Mouse (Mus musculus) spleen, adult 2 months (tissue): Measurements from ENCODE around the gene Gm5416. TPM values are rescaled to one million over a fixed set of nuclear protein-coding genes. Genes with fewer than 3 reads are reported as not detected.
"Not testable (repeated sequence)": the region's sequence is repeated elsewhere in the genome, so short reads cannot be mapped to it uniquely, and the experiment has no call there.

Source experiments
- DNase-seq, 2 experiments: peaks; one replicate each; pipeline versions ENCODE4 v3.0.0 to v3.0.0-alpha.2; 2012 to 2021; ENCODE audit warnings: low spot score in 2 of 2, low read depth in 1 of 2
- H3K27ac ChIP-seq: fragments of 200-500 bp; 2 replicates; pipeline ENCODE4 v1.5.1; 2012; ENCODE audit warnings: low read length, inconsistent platforms; ENCODE audit not compliant: insufficient read depth
- H3K27me3 ChIP-seq: fragments of 200-500 bp; 2 replicates; pipeline ENCODE4 v1.6.1; 2012; ENCODE audit warnings: mild to moderate bottlenecking, moderate library complexity, low read length, inconsistent platforms; ENCODE audit not compliant: control insufficient read depth, insufficient read depth
- H3K36me3 ChIP-seq: fragments of 200-500 bp; 2 replicates; pipeline ENCODE4 v1.6.1; 2012; ENCODE audit warnings: mild to moderate bottlenecking, low read length, inconsistent platforms; ENCODE audit not compliant: control insufficient read depth, insufficient read depth
- H3K4me1 ChIP-seq: fragments of 200-500 bp; 2 replicates; pipeline ENCODE4 v1.6.1; 2011; ENCODE audit warnings: inconsistent platforms; ENCODE audit not compliant: control insufficient read depth, insufficient read depth, insufficient read length
- H3K4me3 ChIP-seq: fragments of 200-500 bp; 2 replicates; pipeline ENCODE4 v1.5.1; 2011; ENCODE audit warnings: mild to moderate bottlenecking, inconsistent platforms; ENCODE audit not compliant: insufficient read depth, insufficient read length; ENCODE audit errors: extremely low read depth
- CTCF ChIP-seq: fragments of 200-500 bp; IDR thresholded peaks from 2 replicates; pipeline ENCODE4 v1.5.1; 2011; ENCODE audit warnings: mild to moderate bottlenecking, inconsistent platforms; ENCODE audit not compliant: insufficient read depth, insufficient read length, insufficient replicate concordance; ENCODE audit errors: extremely low read depth
- POLR2A ChIP-seq: fragments of 200-500 bp; IDR thresholded peaks from 2 replicates; pipeline ENCODE4 v1.6.1; 2011; ENCODE audit warnings: low read depth, low read length, inconsistent platforms
- WGBS: fragments of 180-500 bp; shearing (Covaris S2); methylation state at CpG from one replicate; pipeline ENCODE4 v1.1.7; 2018; 5-methylcytosine and 5-hydroxymethylcytosine counted together
- polyA plus RNA-seq: library from polyadenylated mRNA; depleted of rRNA; stranded (reverse); fragments of >200 nt; gene quantifications from 2 replicates; pipeline ENCODE4 v1.2.3, GENCODE M21; 2012; rRNA removed

Gene Gm5416
- polyA plus RNA-seq, result not detected in 2 replicates

DNA sequence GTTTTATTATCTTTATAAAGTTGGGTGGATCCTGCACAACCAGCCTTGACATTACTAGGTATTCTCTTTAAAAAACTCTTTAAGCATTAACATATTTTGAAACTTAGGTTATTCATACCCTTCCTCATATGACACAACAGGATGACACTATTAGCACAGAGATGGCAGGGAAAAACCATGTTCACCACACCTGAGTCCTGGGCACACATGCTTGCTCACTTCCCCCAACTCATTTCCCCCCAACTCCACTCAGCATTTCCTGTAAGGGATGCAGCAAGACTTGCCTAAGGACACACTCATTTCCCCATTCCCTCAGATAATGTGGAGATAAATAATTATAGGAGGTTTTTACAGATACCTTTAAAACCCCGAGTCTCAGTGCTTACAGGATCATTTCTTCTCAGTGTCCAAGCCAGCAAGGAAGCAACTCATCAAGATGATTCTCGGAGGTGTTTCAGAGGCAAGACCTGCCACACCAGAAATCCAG, at the start of gene Gm5416:
Gene Gm5416, plus strand, starts transcription at position 437 of the 487 bp plus-strand sequence.
- WGBS, result 82% methylated on average over 2 of the region's 2 CpGs
- no peaks in the 10 kb centered on the region for H3K27me3 ChIP-seq

DNA sequence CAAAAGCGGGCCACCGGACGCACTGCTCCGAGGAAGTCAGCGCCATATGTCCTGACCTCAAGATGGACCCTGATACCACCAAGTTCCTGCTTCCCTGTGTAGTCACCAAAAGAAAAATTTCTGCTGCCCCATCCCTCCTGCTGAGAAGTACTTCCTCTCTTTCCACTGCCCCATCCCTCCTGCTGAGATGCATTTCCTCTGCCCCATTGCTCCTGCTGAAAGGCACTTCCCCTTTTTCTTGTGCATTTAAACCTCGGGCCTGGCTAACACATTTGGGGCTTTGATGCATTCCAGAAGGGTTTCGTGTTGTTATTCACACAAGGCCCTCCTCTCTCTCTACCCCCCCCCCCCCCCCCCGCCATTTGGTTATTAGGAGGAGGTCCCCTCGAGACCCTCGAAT, 42.4 kb upstream of the Gm5416 start:
- H3K4me1 ChIP-seq, DNase-seq, H3K4me3 ChIP-seq, H3K27ac ChIP-seq, H3K36me3 ChIP-seq, H3K27me3 ChIP-seq: not testable (repeated sequence)
- WGBS, result 91% methylated on average over 10 of the region's 10 CpGs

More for the DNA sequence above, at the start of gene Gm5416:
- no peak within 1 kb of the TSS for H3K4me3 ChIP-seq
- H3K27ac ChIP-seq, result no peak within 1 kb of the TSS
- no peak for DNase-seq
- no peaks in the 10 kb centered on the region for H3K4me1 ChIP-seq
- TF ChIP-seq CTCF, result no peak
- no peak for TF ChIP-seq POLR2A
- H3K36me3 ChIP-seq, result no peaks in the 10 kb centered on the region

DNA sequence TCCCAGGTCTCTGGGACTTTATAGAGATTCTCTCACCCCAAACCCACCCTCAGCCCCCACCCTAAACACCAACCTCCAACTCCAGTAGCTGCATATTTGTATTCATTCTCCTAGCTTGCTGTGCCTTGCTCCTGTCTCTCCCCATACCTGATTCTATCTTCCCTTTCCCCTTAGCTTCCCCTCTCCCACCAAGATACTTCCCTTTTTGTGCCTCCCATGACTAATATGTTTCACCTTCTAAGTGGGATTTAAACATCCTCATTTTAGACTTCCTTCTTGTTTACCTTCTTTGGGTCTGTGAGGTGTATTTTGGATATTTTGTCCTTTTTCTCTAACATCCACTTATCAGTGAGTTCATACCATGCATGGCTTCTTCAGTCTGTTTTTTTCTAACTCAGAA, 34.1 kb upstream of the Gm5416 start:
- no peak for DNase-seq

DNA sequence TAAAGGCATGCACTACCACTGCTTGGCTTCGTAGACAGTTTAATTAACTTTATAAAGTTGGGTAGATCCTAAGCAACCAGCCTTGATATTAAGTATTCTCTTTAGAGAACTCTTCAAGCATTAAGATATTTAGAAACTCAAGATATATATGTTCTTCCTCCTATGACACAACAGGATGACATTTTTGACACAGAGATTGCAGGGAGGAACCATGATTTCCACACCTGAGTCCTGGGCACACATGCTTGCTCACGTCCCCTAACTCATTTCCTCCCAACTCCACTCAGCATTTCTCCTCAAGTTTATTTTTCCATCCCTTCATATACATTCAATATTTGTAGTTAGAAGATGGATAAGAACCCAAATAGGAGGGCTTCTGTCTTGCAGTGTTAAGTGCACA, 30.3 kb upstream of the Gm5416 start:
- Histone ChIP-seq H3K4me1 (no peaks in the 10 kb centered on the region), H3K4me3 (no peak overlapping the region), H3K36me3 (no peaks in the 10 kb centered on the region), H3K27me3 (no peaks in the 10 kb centered on the region), H3K27ac (no peak overlapping the region)
- no peak for DNase-seq
- no peak for TF ChIP-seq CTCF
- no peak for TF ChIP-seq POLR2A
- 73% methylated on average over 2 of the region's 2 CpGs for WGBS

More for the DNA sequence above, 34.1 kb upstream of the Gm5416 start:
- Histone ChIP-seq H3K4me3 (no peak overlapping the region), H3K4me1 (no peaks in the 10 kb centered on the region), H3K36me3 (no peaks in the 10 kb centered on the region), H3K27me3 (no peaks in the 10 kb centered on the region), H3K27ac (no peak overlapping the region)
- TF ChIP-seq POLR2A, result no peak
- no peak for TF ChIP-seq CTCF

DNA sequence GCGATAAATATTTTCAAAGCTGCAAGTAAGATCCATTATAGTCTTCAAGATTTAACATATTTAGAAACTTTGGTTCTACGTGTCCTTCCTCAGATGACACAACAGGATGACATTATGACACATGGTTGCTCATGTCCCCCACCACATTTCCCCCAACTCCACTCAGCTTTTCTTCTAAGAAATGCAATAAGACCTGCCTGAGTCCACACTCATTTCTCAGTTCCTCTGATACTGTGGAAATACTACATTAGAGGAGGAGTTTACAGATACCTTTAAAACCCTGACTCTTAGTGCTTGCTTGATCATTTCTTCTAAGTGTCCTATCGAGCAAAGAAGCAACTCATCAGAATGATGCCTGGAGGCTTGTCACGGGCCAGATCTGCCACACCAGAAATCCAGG, 26.3 kb upstream of the Gm5416 start, which contains the start of gene Gm5483:
Gene Gm5483, plus strand, starts transcription at position 301 of the 400 bp plus-strand sequence.
- 71% methylated on average over 4 of the region's 4 CpGs for WGBS
- H3K4me3 ChIP-seq, H3K4me1 ChIP-seq, H3K36me3 ChIP-seq, DNase-seq, H3K27me3 ChIP-seq, H3K27ac ChIP-seq: not testable (repeated sequence)

DNA sequence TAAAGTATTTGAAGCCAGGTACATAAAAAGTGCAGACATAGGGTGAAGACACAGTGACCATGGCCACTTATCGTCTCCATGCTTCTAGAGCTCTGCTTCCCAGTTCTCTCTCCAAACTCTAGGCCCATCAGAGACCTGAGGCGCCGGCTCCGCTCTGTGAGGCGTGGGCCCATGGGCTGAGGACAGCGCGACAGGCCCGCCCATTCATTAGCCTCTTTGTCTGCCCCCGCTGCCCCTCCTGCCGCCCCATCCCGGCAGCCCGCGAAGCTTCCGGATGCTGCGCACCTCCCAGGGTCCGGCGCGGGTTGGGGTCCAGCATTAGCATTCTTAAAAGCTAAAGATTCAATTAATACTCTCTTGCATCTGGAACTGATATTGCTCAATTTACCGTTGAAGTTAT, 11.0 kb upstream of the Gm5416 start:
- Histone ChIP-seq H3K4me1 (no peaks in the 10 kb centered on the region), H3K27me3 (no peaks in the 10 kb centered on the region), H3K27ac (no peak overlapping the region), H3K36me3 (no peaks in the 10 kb centered on the region), H3K4me3 (no peak overlapping the region)
- TF ChIP-seq POLR2A (no peak), CTCF (no peak)
- WGBS, result 69% methylated on average over 19 of the region's 19 CpGs
- DNase-seq, result no peak

DNA sequence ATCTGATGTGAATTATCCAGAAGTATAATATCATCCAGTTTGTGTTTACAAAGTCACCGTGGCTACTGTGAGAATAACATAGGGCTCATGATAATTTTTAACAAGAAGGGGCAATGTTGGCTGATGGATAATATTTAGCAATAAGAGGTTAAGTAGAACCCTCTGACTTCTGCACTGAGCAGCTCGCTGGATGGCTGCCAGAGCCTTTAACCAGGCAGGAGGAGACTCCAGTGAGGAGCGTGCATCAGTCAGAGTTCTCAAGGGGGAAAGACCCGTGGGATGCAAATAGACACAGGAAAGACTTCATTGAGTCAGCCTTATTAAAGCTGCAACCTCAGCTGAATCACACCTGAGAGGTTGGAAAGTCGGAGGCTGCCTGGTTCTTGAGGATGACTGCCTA, 6.4 kb upstream of the Gm5416 start:
- TF ChIP-seq CTCF (no peak), POLR2A (no peak)
- H3K36me3 ChIP-seq, result no peaks in the 10 kb centered on the region
- H3K4me1 ChIP-seq, result no peaks in the 10 kb centered on the region
- no peak overlapping the region for H3K27ac ChIP-seq
- no peaks in the 10 kb centered on the region for H3K27me3 ChIP-seq
- H3K4me3 ChIP-seq, result no peak overlapping the region
- DNase-seq, result no peak
- 79% methylated on average over 5 of the region's 5 CpGs for WGBS

DNA sequence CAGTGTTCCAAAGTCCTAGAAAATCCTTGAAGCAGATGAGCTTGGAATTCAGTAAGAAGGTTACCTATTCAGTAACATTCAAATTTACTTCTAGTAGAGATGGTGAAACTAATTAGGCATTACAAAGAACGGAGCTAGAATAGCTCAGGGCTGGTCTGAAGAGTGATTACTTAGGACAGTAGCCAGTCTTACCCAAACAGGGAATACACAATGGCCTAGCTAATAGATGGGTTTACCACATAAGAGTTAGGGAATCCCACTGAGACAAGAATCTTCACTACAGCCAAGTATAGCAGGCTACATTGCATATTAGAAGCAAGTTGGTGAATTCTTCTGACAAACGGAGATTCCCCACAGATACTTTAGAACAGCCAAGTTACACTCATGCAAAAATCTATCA, 4.5 kb upstream of the Gm5416 start:
- not testable (repeated sequence) for H3K27ac ChIP-seq, H3K4me1 ChIP-seq, H3K27me3 ChIP-seq, H3K4me3 ChIP-seq, H3K36me3 ChIP-seq, DNase-seq
- 65% methylated on average over 2 of the region's 2 CpGs for WGBS

DNA sequence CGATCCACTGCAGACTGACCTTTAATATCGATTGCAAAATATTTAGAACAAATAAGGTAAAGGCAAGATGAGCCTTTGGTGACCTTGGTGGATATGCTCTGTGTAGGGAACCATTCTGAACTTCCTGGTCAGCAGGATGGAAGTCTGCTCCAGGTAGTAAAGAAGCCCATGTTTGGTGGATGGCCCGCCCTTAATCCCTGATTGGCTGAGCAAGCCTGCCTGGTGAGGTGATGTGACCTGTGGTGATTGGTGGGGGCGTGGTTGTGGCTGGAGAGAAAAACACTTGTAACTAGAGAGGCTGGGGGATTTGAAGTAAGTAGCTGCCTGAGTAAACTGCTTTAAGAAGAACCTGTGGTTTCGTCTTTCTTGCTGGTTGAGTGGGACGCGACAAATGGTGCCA, 11.0 kb downstream of the Gm5416 start, which contains the start of gene 2010005H15Rik:
Gene 2010005H15Rik, plus strand, starts transcription at position 301 of the 400 bp plus-strand sequence.
- WGBS, result 92% methylated on average over 7 of the region's 7 CpGs

DNA sequence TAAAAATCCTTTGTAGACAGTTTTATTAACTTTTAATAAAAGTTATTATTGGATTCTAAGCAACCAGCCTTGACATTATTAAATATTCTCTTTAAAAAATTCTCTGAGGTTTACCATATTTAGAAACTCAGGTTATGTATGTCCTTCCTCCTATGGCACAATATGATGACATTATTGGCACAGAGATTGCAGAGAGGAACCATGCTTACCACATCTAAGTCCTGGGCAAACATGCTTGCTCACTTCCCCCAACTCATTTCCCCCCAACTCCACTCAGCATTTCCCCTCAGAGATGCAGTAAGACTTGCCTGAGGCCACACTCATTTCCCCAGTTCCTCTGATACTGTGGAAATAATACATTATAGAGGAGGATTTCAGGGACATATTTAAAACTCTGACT, 50.4 kb downstream of the Gm5416 start:
- H3K27me3 ChIP-seq, DNase-seq: not testable (repeated sequence)

More for the DNA sequence above, 11.0 kb downstream of the Gm5416 start, which contains the start of gene 2010005H15Rik:
- not testable (repeated sequence) for H3K36me3 ChIP-seq, H3K4me1 ChIP-seq, DNase-seq, H3K27ac ChIP-seq, H3K4me3 ChIP-seq, H3K27me3 ChIP-seq

More for the DNA sequence above, 50.4 kb downstream of the Gm5416 start:
- not testable (repeated sequence) for H3K4me3 ChIP-seq, H3K27ac ChIP-seq, H3K36me3 ChIP-seq, H3K4me1 ChIP-seq
